Mouse (Mus musculus): ENCODE measurements around the gene Izumo2. TPM values are rescaled to one million over a fixed set of nuclear protein-coding genes. Genes with fewer than 3 reads are reported as not detected.
A peak's percentile ranks its signal among the peaks of the same experiment; 100 is the strongest.

The Izumo2 gene
- polyA plus RNA-seq (2015; fragmentation: Nextera tagmentation; extraction: Ambion mirVana): not detected in 2 replicates

DNA sequence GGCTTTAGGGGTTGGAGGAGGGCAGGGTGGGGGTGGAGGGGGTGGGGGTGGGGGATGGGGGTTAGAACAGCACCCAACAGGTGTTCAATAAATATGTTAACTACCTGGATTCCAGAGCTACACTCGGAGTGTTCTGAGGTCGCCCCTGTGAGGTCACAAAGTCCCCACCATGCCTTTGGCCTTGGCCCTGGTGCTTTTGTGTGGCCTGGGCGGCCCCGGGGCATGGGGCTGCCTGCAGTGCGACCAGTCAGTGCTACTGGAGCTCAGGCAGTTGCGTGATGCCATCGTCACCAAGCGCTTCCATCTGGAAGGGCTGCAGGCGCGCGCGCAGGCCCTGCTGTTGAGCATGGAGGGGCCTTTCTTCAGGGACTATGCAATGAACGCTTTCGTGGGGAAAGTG is at the start of gene Izumo2:
Gene Izumo2, plus strand, starts transcription at position 169 of the 400 bp plus-strand sequence.
- Histone ChIP-seq H3K27me3 (replicated peaks; ENCODE audit: insufficient read depth, low read length) (no peaks in the 10 kb centered on the region), H3K4me3 (ENCODE audit: low read depth, low read length) (no peak within 1 kb of the TSS), H3K9ac (replicated peaks; ENCODE audit: low read depth) (no peak within 1 kb of the TSS), H3K27ac (ENCODE audit: low read length) (no peak within 1 kb of the TSS), H3K4me2 (replicated peaks; ENCODE audit: low read depth, low read length) (no peak within 1 kb of the TSS), H3K4me1 (ENCODE audit: insufficient read depth, low read depth, low read length) (no peaks in the 10 kb centered on the region), H3K9me3 (ENCODE audit: low read length) (no peaks in the 10 kb centered on the region), H3K36me3 (ENCODE audit: insufficient read depth, low read length) (no peaks in the 10 kb centered on the region)
- no peak for DNase-seq (ENCODE audit: low spot score)
- 71% methylated on average over 14 of the region's 14 CpGs for WGBS
- no peak for ATAC-seq
- TF ChIP-seq CTCF (IDR thresholded peaks at IDR 0.05) (no peak), EP300 (IDR thresholded peaks at IDR 0.05) (no peak)

DNA sequence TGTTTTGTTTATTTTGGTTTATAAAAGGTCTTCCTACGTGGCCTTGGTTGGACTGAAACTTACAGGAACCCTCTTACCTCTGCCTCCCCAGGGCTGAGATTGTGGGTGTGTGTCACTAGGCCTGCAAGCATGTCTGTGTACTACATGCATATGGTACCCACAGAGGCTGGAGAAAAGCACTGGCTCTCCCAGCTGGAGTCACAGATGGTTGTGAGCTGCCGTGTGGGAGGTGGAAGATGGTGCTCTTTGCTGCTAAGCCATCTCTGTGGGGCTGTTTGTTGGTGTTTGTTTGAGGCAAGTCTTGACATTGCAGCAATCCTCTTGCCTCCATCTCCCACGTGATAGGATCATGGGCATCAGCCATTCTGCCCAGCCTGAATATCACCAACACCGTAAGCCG is 47.3 kb upstream of the Izumo2 start:
- Histone ChIP-seq H3K27me3 (replicated peaks; ENCODE audit: insufficient read depth, low read length) (no peaks in the 10 kb centered on the region), H3K9me3 (ENCODE audit: low read length) (no peaks in the 10 kb centered on the region), H3K4me1 (ENCODE audit: insufficient read depth, low read depth, low read length) (no peaks in the 10 kb centered on the region), H3K27ac (ENCODE audit: low read length) (no peak overlapping the region), H3K4me3 (ENCODE audit: low read depth, low read length) (no peak overlapping the region), H3K4me2 (replicated peaks; ENCODE audit: low read depth, low read length) (no peak overlapping the region), H3K9ac (replicated peaks; ENCODE audit: low read depth) (no peak overlapping the region), H3K36me3 (ENCODE audit: insufficient read depth, low read length) (no peaks in the 10 kb centered on the region)
- WGBS: 53% methylated on average over 5 of the region's 5 CpGs
- ATAC-seq (no peak), DNase-seq (ENCODE audit: low spot score) (no peak)
- TF ChIP-seq EP300 (IDR thresholded peaks at IDR 0.05) (no peak), CTCF (IDR thresholded peaks at IDR 0.05) (no peak)

DNA sequence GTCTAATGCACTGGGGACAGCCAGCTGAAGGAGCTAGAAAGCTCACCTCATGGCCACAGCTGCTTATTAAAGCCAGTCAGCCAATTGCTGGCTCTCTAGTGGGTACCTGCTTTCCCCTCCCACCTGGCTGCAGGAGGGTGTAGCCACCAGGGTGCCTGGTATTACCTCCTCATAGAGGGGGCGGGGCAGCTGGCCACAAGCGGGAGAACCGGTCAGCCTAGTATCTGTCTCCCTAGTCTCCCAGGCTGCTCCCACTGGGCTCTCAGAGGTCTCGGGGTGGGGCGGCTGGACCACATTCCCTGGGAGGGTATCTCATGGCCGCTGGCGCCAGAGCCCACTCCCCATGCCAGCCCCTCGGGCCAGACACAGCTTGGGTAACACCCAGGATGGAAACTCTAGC is 46.4 kb upstream of the Izumo2 start:
- ATAC-seq (peak; percentile 89), DNase-seq (ENCODE audit: low spot score) (peak; percentile 90)
- H3K9me3 ChIP-seq (ENCODE audit: low read length): no peaks in the 10 kb centered on the region
- H3K36me3 ChIP-seq (ENCODE audit: insufficient read depth, low read length): no peaks in the 10 kb centered on the region
- H3K4me2 ChIP-seq (replicated peaks; ENCODE audit: low read depth, low read length): peak overlapping the region; percentile 30
- no peak overlapping the region for H3K9ac ChIP-seq (replicated peaks; ENCODE audit: low read depth)
- no peaks in the 10 kb centered on the region for H3K4me1 ChIP-seq (ENCODE audit: insufficient read depth, low read depth, low read length)
- TF ChIP-seq CTCF (IDR thresholded peaks at IDR 0.05): no peak
- peak; percentile 88 for TF ChIP-seq EP300 (IDR thresholded peaks at IDR 0.05)
- H3K27ac ChIP-seq (ENCODE audit: low read length): peak overlapping the region; percentile 89
- H3K27me3 ChIP-seq (replicated peaks; ENCODE audit: insufficient read depth, low read length): no peaks in the 10 kb centered on the region
- 13% methylated on average over 8 of the region's 8 CpGs for WGBS
- H3K4me3 ChIP-seq (ENCODE audit: low read depth, low read length): no peak overlapping the region

DNA sequence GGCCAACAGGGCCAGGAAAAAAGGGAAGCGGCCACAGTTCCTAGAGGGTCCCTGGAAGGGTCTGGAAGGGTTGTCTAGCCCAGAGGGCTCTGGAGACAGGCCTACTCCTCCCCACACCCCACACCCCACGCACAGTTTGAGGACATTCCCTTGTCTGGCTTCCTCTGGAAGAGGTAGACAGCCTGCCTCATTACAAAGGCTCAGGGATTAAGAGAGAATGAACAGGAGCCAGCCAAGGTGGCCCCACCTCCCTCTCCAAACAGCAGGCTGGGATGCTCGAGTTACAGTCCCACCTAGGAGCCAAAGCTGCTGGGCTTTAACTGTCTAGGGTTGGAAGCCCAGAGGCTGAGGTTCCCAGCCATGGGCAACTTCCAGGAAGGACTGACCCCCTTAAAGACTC is 46.0 kb upstream of the Izumo2 start:
- DNase-seq (ENCODE audit: low spot score): peak; percentile 44
- no peaks in the 10 kb centered on the region for H3K4me1 ChIP-seq (ENCODE audit: insufficient read depth, low read depth, low read length)
- WGBS: 3% methylated on average over 3 of the region's 3 CpGs
- peak overlapping the region; percentile 30 for H3K4me2 ChIP-seq (replicated peaks; ENCODE audit: low read depth, low read length)
- H3K27me3 ChIP-seq (replicated peaks; ENCODE audit: insufficient read depth, low read length): no peaks in the 10 kb centered on the region
- no peak overlapping the region for H3K4me3 ChIP-seq (ENCODE audit: low read depth, low read length)
- peak overlapping the region; percentile 89 for H3K27ac ChIP-seq (ENCODE audit: low read length)
- H3K9ac ChIP-seq (replicated peaks; ENCODE audit: low read depth): no peak overlapping the region
- H3K9me3 ChIP-seq (ENCODE audit: low read length): no peaks in the 10 kb centered on the region
- no peaks in the 10 kb centered on the region for H3K36me3 ChIP-seq (ENCODE audit: insufficient read depth, low read length)
- no peak for TF ChIP-seq CTCF (IDR thresholded peaks at IDR 0.05)
- TF ChIP-seq EP300 (IDR thresholded peaks at IDR 0.05): no peak
- peak; percentile 30 for ATAC-seq

DNA sequence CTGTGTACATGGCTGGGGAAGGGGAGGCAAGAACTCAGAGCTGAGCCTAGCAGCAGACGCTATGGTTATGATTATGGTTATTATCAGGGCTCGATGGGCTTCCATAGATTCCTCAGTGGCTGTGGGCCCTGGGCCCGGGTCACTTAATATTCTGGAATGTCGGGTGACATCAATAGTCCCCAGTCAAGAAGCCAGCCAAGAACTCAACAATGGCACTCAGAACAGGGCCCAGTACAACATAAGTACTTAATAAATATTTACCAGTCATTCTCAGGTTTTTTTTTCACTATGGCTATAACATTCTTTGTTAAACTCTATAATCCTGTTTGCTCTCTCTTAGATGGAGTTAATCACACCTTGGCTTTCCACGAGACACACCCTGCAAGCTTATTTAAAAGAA is 45.0 kb upstream of the Izumo2 start:
- H3K36me3 ChIP-seq (ENCODE audit: insufficient read depth, low read length): no peaks in the 10 kb centered on the region
- H3K4me3 ChIP-seq (ENCODE audit: low read depth, low read length): no peak overlapping the region
- H3K27me3 ChIP-seq (replicated peaks; ENCODE audit: insufficient read depth, low read length): no peaks in the 10 kb centered on the region
- peak overlapping the region; percentile 89 for H3K27ac ChIP-seq (ENCODE audit: low read length)
- H3K9ac ChIP-seq (replicated peaks; ENCODE audit: low read depth): no peak overlapping the region
- ATAC-seq: peak; percentile 58
- TF ChIP-seq EP300 (IDR thresholded peaks at IDR 0.05) (peak; percentile 100), CTCF (IDR thresholded peaks at IDR 0.05) (no peak)
- peak; percentile 89 for DNase-seq (ENCODE audit: low spot score)
- 52% methylated on average over 5 of the region's 5 CpGs for WGBS
- H3K9me3 ChIP-seq (ENCODE audit: low read length): no peaks in the 10 kb centered on the region
- no peak overlapping the region for H3K4me2 ChIP-seq (replicated peaks; ENCODE audit: low read depth, low read length)
- no peaks in the 10 kb centered on the region for H3K4me1 ChIP-seq (ENCODE audit: insufficient read depth, low read depth, low read length)

DNA sequence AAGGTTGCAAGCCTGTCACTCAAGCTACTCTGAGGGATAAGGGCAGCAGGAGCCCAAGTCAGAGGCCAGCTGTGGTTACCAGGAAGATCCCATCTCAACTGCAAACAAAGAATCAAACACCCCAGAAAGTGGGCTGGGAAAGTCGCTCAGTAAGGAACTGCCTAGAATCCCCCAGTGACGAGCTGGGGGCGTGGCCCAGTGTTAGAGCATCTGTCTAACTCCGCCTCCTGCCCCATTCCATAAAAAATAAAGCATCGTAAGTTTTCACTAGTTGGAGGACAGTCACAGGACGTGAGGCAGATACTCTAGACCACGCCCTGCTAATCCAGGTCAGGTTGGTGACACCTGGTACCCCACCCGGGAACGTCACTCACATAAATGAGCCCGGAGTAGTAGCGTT is 43.8 kb upstream of the Izumo2 start:
- no peak for TF ChIP-seq CTCF (IDR thresholded peaks at IDR 0.05)
- no peak for TF ChIP-seq EP300 (IDR thresholded peaks at IDR 0.05)
- ATAC-seq (no peak), DNase-seq (ENCODE audit: low spot score) (peak; percentile 34)
- Histone ChIP-seq H3K9me3 (ENCODE audit: low read length) (no peaks in the 10 kb centered on the region), H3K36me3 (ENCODE audit: insufficient read depth, low read length) (no peaks in the 10 kb centered on the region), H3K4me3 (ENCODE audit: low read depth, low read length) (no peak overlapping the region), H3K9ac (replicated peaks; ENCODE audit: low read depth) (no peak overlapping the region), H3K27ac (ENCODE audit: low read length) (peak overlapping the region; percentile 77), H3K4me2 (replicated peaks; ENCODE audit: low read depth, low read length) (peak overlapping the region; percentile 32; the same call in 1 of the 2 replicates), H3K27me3 (replicated peaks; ENCODE audit: insufficient read depth, low read length) (no peaks in the 10 kb centered on the region), H3K4me1 (ENCODE audit: insufficient read depth, low read depth, low read length) (no peaks in the 10 kb centered on the region)
- 33% methylated on average over 11 of the region's 11 CpGs for WGBS

DNA sequence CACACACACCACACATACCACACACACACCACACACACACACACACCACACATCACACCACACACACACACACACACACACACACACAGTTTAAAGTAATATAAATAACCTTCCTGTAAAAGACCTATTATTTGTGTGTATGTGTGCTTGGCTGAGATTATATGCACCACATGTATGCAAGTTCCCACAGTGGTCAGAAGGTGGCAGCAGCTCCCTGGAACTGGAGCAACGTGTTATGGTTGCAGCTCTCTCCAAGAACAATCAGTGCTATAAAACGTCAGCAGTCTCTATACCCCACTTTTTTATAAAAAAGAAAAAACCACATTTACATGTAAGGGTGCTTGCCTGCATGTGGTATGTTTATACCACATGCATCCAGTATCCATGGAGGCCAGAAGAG is 42.1 kb upstream of the Izumo2 start:
- DNase-seq (ENCODE audit: low spot score) (peak; percentile 69), ATAC-seq (no peak)
- H3K9ac ChIP-seq (replicated peaks; ENCODE audit: low read depth): no peak overlapping the region
- 68% methylated on average over 2 of the region's 2 CpGs for WGBS
- no peaks in the 10 kb centered on the region for H3K36me3 ChIP-seq (ENCODE audit: insufficient read depth, low read length)
- no peaks in the 10 kb centered on the region for H3K9me3 ChIP-seq (ENCODE audit: low read length)
- TF ChIP-seq CTCF (IDR thresholded peaks at IDR 0.05) (peak; percentile 70), EP300 (IDR thresholded peaks at IDR 0.05) (no peak)
- H3K4me1 ChIP-seq (ENCODE audit: insufficient read depth, low read depth, low read length): peaks cover 4% of the 10 kb centered on the region; the same call in 1 of the 2 replicates
- H3K4me2 ChIP-seq (replicated peaks; ENCODE audit: low read depth, low read length): peak overlapping the region; percentile 46; the same call in 1 of the 2 replicates
- H3K27ac ChIP-seq (ENCODE audit: low read length): no peak overlapping the region
- H3K27me3 ChIP-seq (replicated peaks; ENCODE audit: insufficient read depth, low read length): 0 out of 2 replicates have a peak, but pooled peaks cover 5% of the 10 kb centered on the region
- no peak overlapping the region for H3K4me3 ChIP-seq (ENCODE audit: low read depth, low read length)
